Mouse (Mus musculus) embryo, embryonic 11 days (tissue): Measurements from ENCODE around the gene Sncg.
"Not testable (repeated sequence)": the region's sequence is repeated elsewhere in the genome, so short reads cannot be mapped to it uniquely, and the experiment has no call there.

Experiments
- DNase-seq: peaks from one replicate; pipeline ENCODE4 v3.0.0-alpha.2; 2015

The Sncg gene

GRCm38 (mm10) chr14:34374577-34374976, at the start of gene Sncg:
Sncg (minus strand) TSS chr14:34374789.
- DNase-seq: peak; percentile 54

- DNase-seq: no peak
Measured at GRCm38 (mm10) chr14:34421078-34421477, 46.5 kb upstream of the Sncg start.

- DNase-seq: no peak
Measured at GRCm38 (mm10) chr14:34417501-34417900, 42.9 kb upstream of the Sncg start.

- not testable (repeated sequence) for DNase-seq
Measured at GRCm38 (mm10) chr14:34416946-34417345, 42.4 kb upstream of the Sncg start.

GRCm38 (mm10) chr14:34412164-34412896, 37.7 kb upstream of the Sncg start:
- no peak for DNase-seq

DNA sequence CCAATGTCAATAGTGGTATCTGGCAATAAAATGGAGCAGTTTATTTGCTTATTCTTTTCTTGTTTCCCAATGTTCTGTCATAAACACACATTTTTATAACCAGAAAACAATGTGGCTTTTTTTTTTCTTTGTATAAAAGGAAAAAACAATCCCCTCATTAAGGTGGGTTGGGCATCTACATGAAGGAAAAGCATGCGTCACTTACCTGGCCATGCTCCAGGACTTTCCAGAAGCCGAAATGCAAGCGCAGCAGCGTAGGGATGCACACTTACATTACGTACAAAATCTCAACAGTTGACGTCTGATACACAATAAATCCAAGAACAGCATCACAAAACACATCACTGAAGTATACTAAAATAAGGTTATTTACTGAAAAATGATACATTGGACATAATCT, 36.1 kb upstream of the Sncg start:
- DNase-seq: no peak

DNA sequence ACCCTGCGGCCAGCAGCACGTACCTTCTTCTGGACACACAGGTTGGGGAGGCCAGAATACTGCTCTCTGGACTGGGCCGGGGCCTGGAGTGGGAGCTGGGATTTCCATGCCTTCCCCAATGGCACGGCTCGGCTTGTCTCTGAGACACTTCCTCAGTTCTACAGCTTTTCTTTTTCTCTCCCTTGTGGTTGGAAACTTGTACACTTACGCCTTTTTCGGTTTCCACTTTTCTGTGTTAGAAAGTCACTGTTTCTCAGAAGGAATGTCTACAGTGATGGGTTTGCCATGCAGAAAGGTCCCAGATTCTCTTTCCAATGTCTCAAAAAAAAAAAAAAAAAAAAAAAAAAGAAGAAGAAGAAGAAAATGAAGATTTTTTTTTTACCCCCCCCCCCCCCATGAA, 28.8 kb upstream of the Sncg start:
- no peak for DNase-seq

DNA sequence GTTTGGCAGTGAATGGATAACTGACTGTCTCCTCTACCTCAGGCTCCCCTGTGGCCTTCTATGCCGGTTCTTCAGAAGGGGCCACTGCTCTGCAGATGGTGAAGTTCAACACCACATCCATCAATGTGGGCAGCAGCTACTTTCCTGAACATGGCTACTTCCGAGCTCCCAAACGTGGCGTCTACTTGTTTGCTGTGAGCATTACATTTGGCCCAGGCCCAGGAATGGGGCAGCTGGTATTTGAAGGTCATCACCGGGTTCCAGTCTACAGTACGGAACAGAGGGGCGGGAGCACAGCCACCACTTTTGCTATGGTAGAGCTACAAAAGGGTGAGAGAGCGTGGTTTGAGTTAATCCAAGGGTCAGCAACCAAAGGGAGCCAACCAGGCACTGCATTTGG, 28.3 kb upstream of the Sncg start:
- DNase-seq: no peak

DNA sequence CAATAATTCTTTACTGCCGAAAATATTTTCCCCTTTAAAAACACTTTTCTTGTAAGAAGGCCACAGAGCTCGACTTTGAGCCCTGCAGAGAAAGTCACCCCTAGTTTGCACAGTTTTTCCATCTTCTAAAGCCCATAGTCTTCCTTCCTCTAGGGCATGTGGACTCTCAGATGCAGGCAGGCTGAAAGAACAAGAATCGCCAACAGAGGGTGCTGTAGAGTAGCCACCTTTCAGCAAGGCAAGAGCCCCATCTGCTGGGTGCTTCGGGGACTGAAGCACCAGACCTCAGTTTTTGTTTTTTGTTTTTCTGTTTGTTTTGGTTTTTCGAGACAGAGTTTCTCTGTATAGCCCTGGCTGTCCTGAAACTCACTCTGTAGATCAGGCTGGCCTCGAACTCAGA, 26.5 kb upstream of the Sncg start:
- DNase-seq: peak; percentile 69

- DNase-seq: no peak
Measured at GRCm38 (mm10) chr14:34400021-34400420, 25.4 kb upstream of the Sncg start.

DNA sequence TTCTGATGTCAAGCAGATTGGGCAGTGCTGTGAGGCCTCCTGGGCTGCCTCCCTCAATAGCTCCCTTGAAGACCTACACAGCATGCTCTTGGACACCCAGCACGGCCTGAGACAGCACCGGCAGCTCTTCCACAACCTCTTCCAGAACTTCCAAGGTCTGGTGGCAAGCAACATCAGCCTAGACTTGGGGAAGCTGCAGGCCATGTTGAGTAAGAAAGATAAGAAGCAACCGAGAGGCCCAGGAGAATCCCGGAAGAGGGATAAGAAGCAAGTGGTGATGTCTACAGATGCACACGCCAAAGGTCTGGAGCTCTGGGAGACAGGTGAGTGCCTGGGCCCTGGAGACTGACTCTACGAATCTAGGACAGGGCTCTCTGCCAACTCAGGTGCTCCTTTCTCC, 24.7 kb upstream of the Sncg start:
- no peak for DNase-seq

- DNase-seq: no peak
Measured at GRCm38 (mm10) chr14:34398901-34399300, 24.3 kb upstream of the Sncg start.

GRCm38 (mm10) chr14:34397871-34398270, 23.3 kb upstream of the Sncg start:
- DNase-seq: no peak

DNA sequence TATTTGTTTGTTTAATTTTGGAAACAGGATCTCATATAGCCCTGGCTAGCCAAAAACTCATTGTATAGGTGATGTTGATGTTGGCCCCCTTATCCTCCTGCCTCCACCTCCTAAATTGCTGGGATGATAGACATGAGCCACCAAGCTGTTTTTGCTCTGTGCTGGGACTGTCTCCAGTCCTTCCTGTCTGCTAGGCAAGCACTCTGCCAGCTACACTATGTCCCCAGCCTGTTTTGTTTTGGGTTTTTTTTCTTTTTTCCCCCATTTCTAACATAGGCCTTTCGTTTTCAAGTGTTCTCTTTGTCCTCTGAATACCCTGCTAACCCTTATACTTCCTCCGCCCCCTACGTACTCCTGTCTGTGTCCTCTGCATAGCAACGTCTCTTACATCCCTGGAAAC, 18.7 kb upstream of the Sncg start:
- DNase-seq: no peak

DNA sequence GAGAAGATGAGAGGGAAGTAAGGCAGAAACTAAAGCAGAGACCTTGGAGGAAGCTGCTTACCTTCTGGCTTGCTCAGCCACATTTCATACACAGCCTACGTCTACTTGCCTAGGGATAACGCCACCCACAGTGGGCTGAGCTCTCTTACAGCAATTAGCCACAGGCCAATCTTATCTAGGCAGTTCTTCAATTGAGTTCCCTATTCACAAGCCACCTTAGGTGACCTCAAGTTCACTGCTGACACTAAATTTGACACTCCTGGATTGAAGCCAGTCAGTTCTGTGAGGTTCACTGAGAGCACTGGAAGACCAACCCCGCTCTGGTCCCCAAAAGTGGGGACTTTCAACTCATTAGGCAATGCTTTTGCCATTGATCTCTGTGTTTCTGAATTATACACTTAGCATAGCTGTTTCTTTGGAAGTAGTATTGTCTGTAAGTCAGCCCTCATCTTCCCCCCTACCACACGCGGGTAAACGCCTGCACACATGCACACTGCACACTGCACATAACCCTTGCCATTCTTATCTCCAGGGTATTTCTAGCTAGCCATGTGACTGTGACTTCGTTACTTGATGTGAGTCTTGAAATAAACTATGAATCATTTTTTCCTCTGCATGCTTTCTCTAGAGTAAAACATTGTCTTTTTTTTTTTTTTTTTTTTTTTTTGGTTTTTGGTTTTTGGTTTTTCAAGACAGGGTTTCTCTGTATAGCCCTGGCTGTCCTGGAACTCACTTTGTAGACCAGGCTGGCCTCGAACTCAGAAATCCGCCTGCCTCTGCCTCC, 8.5 kb upstream of the Sncg start:
- DNase-seq: no peak

DNA sequence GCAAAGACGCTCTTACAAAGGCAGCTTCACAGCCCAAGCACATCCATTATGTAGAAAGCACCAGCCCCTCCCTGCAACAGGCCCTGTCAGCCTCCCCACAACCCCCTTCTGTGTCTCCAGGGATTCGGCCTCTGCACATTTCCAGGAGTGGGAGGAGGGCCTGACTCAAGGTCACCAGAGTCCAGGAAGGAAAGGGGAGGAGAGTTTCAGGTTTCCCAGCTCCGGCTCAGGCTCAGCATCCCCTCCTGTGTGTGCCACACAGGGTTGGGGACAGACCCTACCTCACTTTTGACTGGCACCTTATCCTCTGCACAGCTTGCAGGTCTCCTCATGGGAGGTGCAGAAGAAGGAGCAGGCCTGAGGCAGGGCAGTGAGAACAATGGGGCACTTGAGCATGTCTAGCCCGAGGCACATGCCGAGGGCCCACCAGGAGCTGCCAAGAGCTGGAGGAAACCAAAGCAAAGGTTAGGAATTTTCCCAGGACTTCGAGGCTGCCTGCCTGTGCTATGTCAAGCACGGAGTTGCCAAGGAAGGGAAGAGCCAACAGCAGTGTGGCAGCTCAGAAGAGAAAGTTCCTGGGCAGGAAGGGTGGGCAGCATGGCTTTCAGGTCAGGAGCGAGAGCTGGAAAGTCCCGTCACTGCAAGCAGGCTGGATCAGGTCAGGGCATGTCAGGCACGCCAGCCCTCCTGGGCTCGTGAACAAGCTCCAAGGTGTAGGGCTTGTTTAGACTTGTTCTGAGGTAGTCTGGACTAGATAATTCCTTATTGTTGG, 4.2 kb upstream of the Sncg start:
- DNase-seq: peak; percentile 77

DNA sequence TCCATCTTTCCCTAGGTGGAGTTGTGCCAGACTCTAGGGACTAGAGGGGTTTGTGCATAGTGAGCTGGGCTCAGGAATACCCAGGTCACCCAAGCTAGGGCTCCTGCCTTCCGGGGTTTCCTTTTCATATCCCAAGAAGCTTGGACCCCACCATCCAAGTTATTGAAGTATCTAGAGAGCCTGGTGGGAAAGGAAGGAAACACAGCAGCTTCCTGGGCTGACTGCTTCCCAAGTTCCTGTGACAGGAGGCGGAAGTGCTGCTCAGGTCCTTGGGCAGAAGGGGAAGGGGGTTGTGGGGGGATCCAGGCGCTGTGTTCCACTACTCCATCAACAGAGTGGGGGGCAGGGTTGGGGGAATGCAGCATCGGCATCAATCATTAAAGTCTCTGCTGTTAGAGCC, 2.5 kb upstream of the Sncg start:
- no peak for DNase-seq

DNA sequence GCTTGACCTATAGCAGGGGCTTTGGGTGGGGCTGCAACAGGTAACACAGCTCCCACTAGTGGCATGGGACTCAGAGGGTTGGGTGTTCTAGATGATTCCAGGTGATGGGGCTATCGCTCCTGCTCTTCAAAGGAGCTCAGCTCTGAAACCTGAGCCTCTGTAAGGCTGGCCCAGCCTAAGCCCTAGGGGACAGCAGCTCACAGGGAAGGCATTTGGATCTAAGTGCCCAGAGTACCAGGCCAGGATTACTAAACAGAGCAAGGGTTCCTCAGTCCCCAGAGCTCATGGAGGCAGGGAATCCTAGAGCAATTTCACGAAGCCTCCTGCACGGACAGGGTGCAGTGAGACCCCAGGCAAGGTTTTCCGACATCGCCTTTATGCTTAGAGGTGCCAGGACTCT, 1.4 kb upstream of the Sncg start:
- no peak for DNase-seq

DNA sequence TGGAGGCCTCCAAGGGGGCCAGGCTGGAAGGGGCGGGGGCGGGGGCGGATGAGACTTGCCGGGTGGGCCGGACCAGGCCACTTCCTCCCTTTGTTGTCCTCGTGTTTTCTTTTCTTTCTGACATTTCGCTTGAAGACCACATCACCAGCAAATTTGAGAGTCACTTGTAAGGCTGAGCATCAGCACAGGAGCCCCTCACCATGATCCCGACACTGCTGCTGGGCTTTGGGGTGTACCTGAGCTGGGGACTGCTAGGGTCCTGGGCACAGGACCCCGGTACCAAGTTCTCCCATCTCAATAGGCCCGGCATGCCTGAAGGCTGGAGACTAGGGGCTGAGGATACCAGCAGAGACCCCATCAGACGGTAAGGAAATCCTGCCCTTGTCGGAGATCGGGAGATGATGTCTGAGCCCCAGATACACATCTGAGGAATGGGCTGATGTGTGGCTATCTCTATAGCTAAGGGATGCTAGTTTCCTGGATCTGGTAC, 871 bp upstream of the Sncg start, which contains the start of gene Mmrn2:
Gene Mmrn2, plus strand, starts transcription at position 51 of the 490 bp plus-strand sequence.
- DNase-seq: no peak

DNA sequence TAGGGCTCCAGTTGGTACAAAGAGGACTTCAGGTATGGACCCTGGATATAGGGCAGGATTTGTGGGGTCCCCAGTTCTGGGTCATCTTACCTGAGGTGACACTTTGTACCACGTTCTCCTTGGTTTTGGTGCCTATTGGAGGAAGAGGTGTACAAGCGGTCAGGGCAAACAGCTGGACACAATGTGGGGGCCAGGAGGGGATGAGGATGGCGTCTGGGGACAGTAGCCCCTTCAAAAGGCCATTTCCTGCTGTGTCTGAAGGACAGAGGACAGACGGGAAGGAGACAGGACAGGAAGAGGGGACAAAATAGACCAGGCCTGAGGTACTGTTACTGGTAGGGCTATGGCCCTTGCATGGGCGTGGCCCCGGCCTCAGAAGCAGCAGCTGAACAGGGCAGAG, 1.0 kb downstream of the Sncg start:
- no peak for DNase-seq

GRCm38 (mm10) chr14:34372646-34373045, 1.9 kb downstream of the Sncg start:
- peak; percentile 63 for DNase-seq

DNA sequence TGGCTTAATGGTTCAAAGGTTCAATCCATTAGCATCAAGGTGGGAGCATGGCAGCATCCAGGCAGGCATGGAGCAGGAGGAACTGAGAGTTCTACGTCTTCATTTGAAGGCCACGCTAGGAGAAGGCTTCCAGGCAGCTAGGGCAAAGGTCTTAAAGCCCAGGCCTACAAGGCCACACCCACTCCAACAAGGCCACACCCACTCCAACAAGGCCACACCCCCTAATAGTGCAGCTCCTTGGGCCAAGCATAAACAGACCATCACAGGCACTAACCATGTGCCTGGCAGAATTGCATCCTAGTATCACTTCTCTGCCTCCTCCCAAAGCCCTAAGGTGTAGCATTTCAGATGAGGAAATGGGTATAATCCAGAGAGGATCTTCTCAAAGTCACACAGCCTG, 2.8 kb downstream of the Sncg start:
- no peak for DNase-seq

DNA sequence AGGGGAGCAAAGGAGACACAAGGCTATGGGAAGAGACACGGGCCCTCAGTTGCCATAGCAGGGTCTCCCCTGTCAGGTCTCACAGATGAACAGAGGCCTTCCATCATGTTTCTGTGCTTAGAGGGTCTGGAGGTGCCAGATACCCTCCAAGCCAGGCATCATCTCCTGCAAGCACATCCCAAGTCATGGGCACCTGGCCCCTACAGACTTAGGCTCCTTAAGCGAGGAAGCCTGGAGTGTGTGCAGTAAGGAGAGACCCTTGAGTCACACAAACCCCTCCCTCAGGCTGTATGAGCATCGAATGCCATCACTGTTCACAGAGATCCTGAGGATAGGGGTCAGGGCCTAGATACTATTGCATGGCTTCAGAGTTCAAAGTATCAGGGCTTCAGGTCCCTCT, 3.7 kb downstream of the Sncg start:
- no peak for DNase-seq
